Mouse (Mus musculus) G1E (cell line): ENCODE measurements at regions not wholly inside any gene's neighbourhood (a gene's known extent, or its start where the extent isn't known, plus 50 kb on each side); places are given as distances from the start of the nearest gene placed in this dataset.

ENCODE experiments used
- CTCF ChIP-seq: IDR thresholded peaks from 2 replicates; pipeline ENCODE4 v1.5.1; 2012; ENCODE audit warnings: low read depth, low read length, inconsistent platforms, mixed read lengths
- GATA1 ChIP-seq: IDR thresholded peaks from 2 replicates; pipeline ENCODE4 v1.6.1; 2012; ENCODE audit warnings: borderline replicate concordance, low read length, inconsistent platforms, mixed read lengths
- GATA2 ChIP-seq: IDR thresholded peaks from 2 replicates; pipeline ENCODE4 v1.6.1; 2012; ENCODE audit warnings: low read depth, low read length, inconsistent platforms, borderline replicate concordance
- POLR2AphosphoS5 ChIP-seq: IDR thresholded peaks from 2 replicates; pipeline ENCODE4 v1.6.1; 2012; ENCODE audit warnings: low read depth, low read length, inconsistent platforms; ENCODE audit not compliant: insufficient replicate concordance
- TAL1 ChIP-seq: conservative IDR thresholded peaks from 2 replicates; pipeline ENCODE4 v1.6.1; 2012; ENCODE audit warnings: low read depth, low read length, inconsistent platforms, mixed read lengths

DNA sequence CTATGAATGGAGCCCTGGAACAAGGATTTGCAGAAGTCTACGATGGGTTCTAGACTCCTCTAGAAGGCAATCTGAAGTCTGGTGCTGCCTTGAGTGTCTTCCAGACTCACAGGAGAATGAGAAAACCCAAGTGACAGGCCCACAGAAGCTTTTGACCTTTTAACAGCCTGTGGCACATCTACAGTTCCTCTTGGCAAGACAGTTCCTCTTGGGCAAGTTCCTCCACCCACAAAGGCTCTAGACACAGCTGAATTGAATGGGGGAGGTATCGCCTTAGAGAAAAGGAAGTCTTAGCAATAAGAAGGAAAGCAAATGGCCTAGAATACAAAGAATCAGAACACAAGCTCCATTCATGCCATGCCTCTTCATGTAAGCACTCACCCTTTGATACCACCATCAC is 1402.3 kb upstream of the Lrrc6 start:
- TF ChIP-seq CTCF (no peak), GATA1 (no peak), POLR2AphosphoS5 (no peak), TAL1 (no peak), GATA2 (no peak)
